Mouse (Mus musculus): Measurements from ENCODE around the gene Zfp708.
"Not testable (repeated sequence)": the region's sequence is repeated elsewhere in the genome, so short reads cannot be mapped to it uniquely, and the experiment has no call there.

Zfp708 gene

GRCm38 (mm10) chr13:67097876-67098275, at the start of gene Zfp708:
Zfp708 (minus strand) TSS chr13:67097976.
- DNase-seq, result no peak

- peak; percentile 88 to 90 for DNase-seq
These were observed 30.4 kb upstream of the Zfp708 start for GRCm38 (mm10) chr13:67128038-67128721.

GRCm38 (mm10) chr13:67127507-67127906, 29.7 kb upstream of the Zfp708 start:
- peak; percentile 6 to 16 for DNase-seq

- DNase-seq, result no peak
These were observed 26.7 kb upstream of the Zfp708 start for GRCm38 (mm10) chr13:67124460-67124859.

- not testable (repeated sequence) for DNase-seq
These were observed 23.6 kb upstream of the Zfp708 start, which contains the start of gene Zfp759 for GRCm38 (mm10) chr13:67121360-67121759. Zfp759 (plus strand) TSS chr13:67121660.

- not testable (repeated sequence) for DNase-seq
These were observed 18.4 kb upstream of the Zfp708 start, which contains the start of gene Rslcan18 for GRCm38 (mm10) chr13:67116163-67116562. Rslcan18 (minus strand) TSS chr13:67116263.

- DNase-seq, result no peak
These were observed 15.5 kb upstream of the Zfp708 start for GRCm38 (mm10) chr13:67113287-67113686.

GRCm38 (mm10) chr13:67112096-67112495, 14.3 kb upstream of the Zfp708 start:
- DNase-seq, result peak in 1 of 2 experiments; percentile 4

GRCm38 (mm10) chr13:67108821-67109206, 11.0 kb upstream of the Zfp708 start:
- DNase-seq, result no peak

- DNase-seq, result peak; percentile 94 to 96
These were observed 10.5 kb upstream of the Zfp708 start, which contains the start of gene Gm28557 for GRCm38 (mm10) chr13:67108194-67108820. Gm28557 (minus strand) TSS chr13:67108604.

- no peak for DNase-seq
These were observed 9.9 kb upstream of the Zfp708 start for GRCm38 (mm10) chr13:67107681-67108080.

GRCm38 (mm10) chr13:67090154-67090553, 7.6 kb downstream of the Zfp708 start:
- DNase-seq, result no peak

- no peak for DNase-seq
These were observed 15.8 kb downstream of the Zfp708 start for GRCm38 (mm10) chr13:67081946-67082345.

GRCm38 (mm10) chr13:67081142-67081713, 16.5 kb downstream of the Zfp708 start:
- DNase-seq, result peak; percentile 73 to 78

GRCm38 (mm10) chr13:67077244-67077643, 20.5 kb downstream of the Zfp708 start:
- DNase-seq, result no peak

GRCm38 (mm10) chr13:67072786-67073185, 25.0 kb downstream of the Zfp708 start:
- no peak for DNase-seq

GRCm38 (mm10) chr13:67065386-67065785, 32.4 kb downstream of the Zfp708 start:
- no peak for DNase-seq

GRCm38 (mm10) chr13:67062427-67062826, 35.3 kb downstream of the Zfp708 start:
- peak; percentile 11 to 24 for DNase-seq

- peak; percentile 95 for DNase-seq
These were observed 36.9 kb downstream of the Zfp708 start, which contains the start of gene Zfp712 for GRCm38 (mm10) chr13:67060786-67061358. Zfp712 (minus strand) TSS chr13:67061170.

GRCm38 (mm10) chr13:67060161-67060785, 37.5 kb downstream of the Zfp708 start:
- DNase-seq, result peak in 1 of 2 experiments; percentile 8
